Mouse (Mus musculus) liver, embryonic 15.5 days (tissue): ENCODE data around the gene Zfp941. TPM values are rescaled to one million over a fixed set of nuclear protein-coding genes. Genes with fewer than 3 reads are reported as not detected.

Experiments used
- ATAC-seq: fragments of 200-750 bp; cut with Nextera tagmentation; 2 replicates; pipeline ENCODE4 v1.8.0; 2017; ENCODE audit warnings: moderate number of reproducible peaks, mild to moderate bottlenecking, moderate library complexity; ENCODE audit not compliant: insufficient read depth
- H3K27ac ChIP-seq: fragments of 300-500 bp; sonication (generic); replicated peaks from 2 replicates; pipeline ENCODE4 v1.5.1; 2015; ENCODE audit warnings: mild to moderate bottlenecking, inconsistent platforms
- H3K27me3 ChIP-seq: fragments of 300-500 bp; sonication (generic); 2 replicates; pipeline ENCODE4 v1.6.1; 2015; ENCODE audit warnings: mild to moderate bottlenecking, inconsistent platforms
- H3K36me3 ChIP-seq: fragments of 300-500 bp; sonication (generic); replicated peaks from 2 replicates; pipeline ENCODE4 v1.6.1; 2015; ENCODE audit warnings: moderate library complexity, mild to moderate bottlenecking, inconsistent platforms
- H3K4me1 ChIP-seq: fragments of 300-500 bp; sonication (generic); replicated peaks from 2 replicates; pipeline ENCODE4 v1.6.1; 2015; ENCODE audit warnings: inconsistent platforms
- H3K4me2 ChIP-seq: fragments of 300-500 bp; sonication (generic); 2 replicates; pipeline ENCODE4 v1.6.1; 2015; ENCODE audit warnings: moderate library complexity, mild to moderate bottlenecking, inconsistent platforms
- H3K4me3 ChIP-seq: fragments of 300-500 bp; sonication (generic); replicated peaks from 2 replicates; pipeline ENCODE4 v1.5.1; 2015; ENCODE audit warnings: mild to moderate bottlenecking, inconsistent platforms
- H3K9ac ChIP-seq: fragments of 300-500 bp; sonication (generic); 2 replicates; pipeline ENCODE4 v1.6.1; 2015; ENCODE audit warnings: moderate library complexity, mild to moderate bottlenecking, inconsistent platforms
- H3K9me3 ChIP-seq: fragments of 300-500 bp; sonication (generic); replicated peaks from 2 replicates; pipeline ENCODE4 v1.6.1; 2016; ENCODE audit warnings: inconsistent platforms
- WGBS: fragments of 180-500 bp; shearing (Covaris S2); methylation state at CpG from one replicate; pipeline ENCODE4 v1.1.7; 2015; ENCODE audit warnings: mixed read lengths; ENCODE audit not compliant: insufficient replicate concordance; 5-methylcytosine and 5-hydroxymethylcytosine counted together
- polyA plus RNA-seq: library from polyadenylated mRNA; unstranded; fragments of >200 nt; fragmentation: Nextera tagmentation; extraction: Ambion mirVana; gene quantifications from 2 replicates; pipeline ENCODE4 v1.2.1, GENCODE M21; 2015

Gene Zfp941
- polyA plus RNA-seq, 1 experiment from 2014 or later = 0.20 TPM

DNA sequence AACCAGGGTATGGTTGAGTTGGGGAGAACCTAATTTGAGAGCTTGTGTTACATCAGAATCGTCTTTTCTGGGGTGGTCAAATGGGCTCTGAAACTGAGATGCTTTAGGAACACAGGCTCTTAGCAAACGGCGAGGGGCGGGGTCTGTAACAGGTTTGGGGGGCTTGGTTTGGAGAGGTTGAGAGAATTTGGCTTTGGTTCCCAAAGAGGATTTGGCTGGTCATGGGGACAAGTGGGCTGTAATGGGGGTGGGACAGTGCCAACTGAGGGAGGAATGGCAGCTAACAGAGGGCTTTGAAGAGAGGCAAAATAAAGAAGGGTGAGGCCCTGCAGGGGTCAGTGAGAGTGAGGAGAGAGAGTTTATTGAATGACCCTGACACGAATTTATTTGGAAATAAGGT lies 17.6 kb upstream of the Zfp941 start:
- Histone ChIP-seq H3K4me1 (peaks cover 7% of the 10 kb centered on the region; the same call in 1 of the 2 replicates), H3K4me3 (no peak overlapping the region), H3K9me3 (no peaks in the 10 kb centered on the region), H3K27ac (no peak overlapping the region), H3K4me2 (no peak overlapping the region), H3K36me3 (no peaks in the 10 kb centered on the region), H3K9ac (no peak overlapping the region), H3K27me3 (peaks cover 51% of the 10 kb centered on the region)
- no peak for ATAC-seq
- WGBS = 50% methylated on average over 5 of the region's 5 CpGs

DNA sequence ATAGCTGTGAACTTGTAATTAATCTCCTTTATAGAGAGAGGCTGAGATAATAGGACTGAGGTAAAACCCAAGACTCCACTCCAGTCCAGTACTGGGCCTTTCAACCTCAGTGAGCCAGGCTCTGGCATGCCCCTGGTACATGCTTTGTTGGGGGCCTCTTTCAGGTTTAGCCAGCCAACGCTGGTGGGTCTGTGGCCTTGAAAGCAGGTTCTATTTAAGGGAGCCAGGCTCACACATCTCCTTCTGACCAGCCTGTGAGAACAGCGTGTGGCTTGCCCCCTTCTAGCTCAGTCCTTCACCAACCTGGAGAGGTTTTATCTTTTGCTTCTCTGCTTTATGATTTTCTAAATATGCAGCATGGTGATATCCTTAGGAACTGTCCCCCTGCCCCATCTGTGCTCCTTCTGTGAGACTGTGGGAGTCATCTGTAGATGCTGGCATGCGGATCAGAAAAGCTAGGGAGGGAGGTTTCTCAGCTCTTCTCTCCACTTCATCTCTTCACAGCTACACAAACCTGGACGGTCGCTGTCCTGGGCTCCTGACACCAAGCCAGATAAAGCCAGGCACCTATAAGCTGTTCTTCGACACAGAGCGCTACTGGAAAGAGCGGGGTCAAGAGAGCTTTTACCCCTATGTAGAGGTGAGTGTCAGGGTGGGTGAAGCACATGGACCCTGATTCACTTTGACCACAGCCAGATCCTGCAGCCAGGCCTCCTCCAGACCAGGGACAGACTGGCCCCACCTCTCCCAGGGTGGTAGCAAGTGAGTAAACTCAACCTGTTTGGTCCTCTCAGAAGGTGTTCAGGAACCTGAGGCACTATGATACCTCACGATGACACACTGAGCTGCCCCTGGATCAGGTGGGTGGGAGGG lies 14.5 kb upstream of the Zfp941 start:
- no peak overlapping the region for H3K4me2 ChIP-seq
- H3K36me3 ChIP-seq = no peaks in the 10 kb centered on the region
- H3K9ac ChIP-seq = no peak overlapping the region
- H3K4me3 ChIP-seq = no peak overlapping the region
- WGBS = 70% methylated on average over 9 of the region's 9 CpGs
- H3K27ac ChIP-seq = no peak overlapping the region
- no peaks in the 10 kb centered on the region for H3K9me3 ChIP-seq
- peaks cover 35% of the 10 kb centered on the region for H3K27me3 ChIP-seq
- H3K4me1 ChIP-seq = peaks cover 7% of the 10 kb centered on the region; the same call in 1 of the 2 replicates
- ATAC-seq = no peak

DNA sequence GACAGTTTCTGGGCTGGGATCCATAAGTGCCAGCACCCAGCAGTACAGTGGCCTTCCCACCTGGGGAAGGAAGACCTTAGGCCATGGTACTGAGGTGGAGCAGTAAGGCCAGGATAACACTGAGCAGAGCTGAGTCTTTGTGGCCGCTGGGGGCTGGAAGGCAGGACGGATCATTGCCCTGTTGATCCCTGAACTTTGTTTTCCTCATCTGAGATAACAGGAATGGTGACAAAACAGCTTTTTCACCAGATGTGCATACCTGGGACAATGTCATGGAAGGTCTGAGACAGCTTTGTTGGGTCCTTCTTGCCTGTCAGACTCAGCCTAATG lies 13.7 kb upstream of the Zfp941 start:
- 60% methylated on average over 2 of the region's 2 CpGs for WGBS
- no peak overlapping the region for H3K9ac ChIP-seq

DNA sequence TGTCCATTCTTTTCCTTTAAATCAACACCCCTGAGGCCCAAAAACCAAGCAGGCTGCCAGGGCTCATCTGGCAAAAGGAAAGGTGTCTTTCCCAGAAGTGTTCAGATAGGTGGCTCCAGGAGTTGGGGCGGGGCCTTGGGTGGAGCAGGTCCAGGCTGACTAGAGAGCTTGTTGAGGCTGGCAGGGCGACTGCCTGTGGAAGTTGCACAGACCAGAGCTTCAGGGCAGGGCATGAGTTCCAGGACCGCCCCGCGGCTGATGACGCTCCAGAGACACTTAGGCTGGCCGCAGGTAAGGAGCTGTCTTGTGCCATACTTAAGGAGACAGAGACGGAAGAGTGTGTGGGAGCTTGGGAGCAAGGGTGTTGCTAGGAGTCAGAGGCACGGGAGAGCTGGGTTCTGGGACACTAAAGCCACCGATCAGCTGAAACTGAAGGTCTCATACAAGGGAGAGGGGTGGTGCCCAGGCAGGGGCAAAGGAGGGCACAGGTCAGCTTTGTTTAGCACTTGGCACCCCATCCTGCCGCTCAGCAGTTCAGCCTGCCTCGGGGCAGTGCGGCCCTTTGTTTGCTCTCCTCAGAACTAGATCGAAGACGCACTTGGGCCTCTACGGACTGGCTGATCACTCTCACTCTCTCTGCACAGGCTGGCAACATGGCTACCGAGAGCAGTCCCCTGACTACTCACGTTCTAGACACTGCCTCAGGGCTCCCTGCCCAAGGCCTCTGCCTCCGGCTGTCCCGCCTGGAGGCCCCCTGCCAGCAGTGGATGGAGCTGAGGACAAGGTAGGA lies 13.2 kb upstream of the Zfp941 start, which contains the start of gene Urah:
Gene Urah (plus strand): TSS at position 51 of the 790 bp plus-strand sequence.
- Histone ChIP-seq H3K27ac (no peak within 1 kb of the TSS; the same call in 1 of the 2 replicates), H3K27me3 (peaks cover 22% of the 10 kb centered on the region; the same call in 1 of the 2 replicates), H3K4me3 (peak within 1 kb of the TSS; percentile 24), H3K36me3 (no peaks in the 10 kb centered on the region), H3K4me1 (0 out of 2 replicates have a peak, but pooled peaks cover 7% of the 10 kb centered on the region), H3K9ac (no peak within 1 kb of the TSS), H3K4me2 (peak within 1 kb of the TSS; percentile 50), H3K9me3 (no peaks in the 10 kb centered on the region)
- 51% methylated on average over 20 of the region's 20 CpGs for WGBS
- ATAC-seq = peak; percentile 46

More for the DNA sequence above, 13.7 kb upstream of the Zfp941 start:
- Histone ChIP-seq H3K9me3 (no peaks in the 10 kb centered on the region), H3K36me3 (no peaks in the 10 kb centered on the region), H3K4me3 (peak overlapping the region; percentile 24), H3K4me1 (0 out of 2 replicates have a peak, but pooled peaks cover 7% of the 10 kb centered on the region), H3K27ac (no peak overlapping the region; the same call in 1 of the 2 replicates), H3K27me3 (peaks cover 28% of the 10 kb centered on the region; the same call in 1 of the 2 replicates), H3K4me2 (peak overlapping the region; percentile 50)
- ATAC-seq = peak; percentile 16; the same call in 1 of the 2 replicates

DNA sequence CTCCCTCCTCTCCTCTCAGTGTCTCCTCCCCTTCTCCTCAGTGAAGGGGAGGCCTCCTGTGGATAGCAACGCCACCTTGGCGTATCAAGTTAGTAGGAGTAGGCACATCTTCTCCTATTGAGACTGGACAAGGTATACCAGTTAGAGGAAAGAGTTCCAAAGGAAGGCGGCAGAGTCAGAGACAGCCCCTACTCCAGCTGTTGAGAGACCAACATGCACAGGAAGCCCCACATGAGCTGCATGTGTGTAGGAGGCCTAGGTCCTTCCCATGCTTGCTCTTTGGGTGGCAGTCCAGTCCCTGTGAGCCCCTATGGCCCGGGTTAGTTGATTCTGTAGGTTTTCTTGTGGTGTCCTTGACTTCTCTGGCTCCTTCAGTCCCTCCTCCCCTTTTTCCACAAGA lies 11.4 kb upstream of the Zfp941 start:
- peaks cover 10% of the 10 kb centered on the region; the same call in 1 of the 2 replicates for H3K27me3 ChIP-seq
- H3K36me3 ChIP-seq = no peaks in the 10 kb centered on the region
- H3K9me3 ChIP-seq = no peaks in the 10 kb centered on the region
- no peak overlapping the region for H3K9ac ChIP-seq
- no peak overlapping the region for H3K27ac ChIP-seq
- H3K4me3 ChIP-seq = no peak overlapping the region
- H3K4me2 ChIP-seq = no peak overlapping the region
- 69% methylated on average over 4 of the region's 4 CpGs for WGBS
- no peak for ATAC-seq
- H3K4me1 ChIP-seq = 0 out of 2 replicates have a peak, but pooled peaks cover 7% of the 10 kb centered on the region

DNA sequence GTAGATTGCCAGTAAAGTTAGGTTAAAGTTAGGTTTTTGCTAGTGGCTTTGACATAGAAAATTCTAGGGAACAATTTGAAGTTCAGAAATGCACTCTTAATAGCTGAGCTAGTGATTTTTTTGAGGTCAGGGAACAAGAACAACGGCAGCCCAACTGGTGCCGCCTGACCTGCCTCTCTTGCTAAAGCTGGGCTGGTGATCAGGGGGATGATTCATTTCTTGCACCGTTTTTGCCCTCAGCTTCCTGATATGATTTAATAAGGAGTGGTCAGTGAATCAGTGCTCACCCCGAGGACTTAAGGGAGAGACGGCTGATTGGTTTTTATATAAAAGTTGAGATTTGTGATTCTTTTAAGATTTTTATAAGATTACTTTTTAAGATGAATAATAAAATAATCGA lies 9.5 kb upstream of the Zfp941 start:
- no peak overlapping the region for H3K9ac ChIP-seq
- H3K27me3 ChIP-seq = peaks cover 7% of the 10 kb centered on the region
- H3K4me2 ChIP-seq = no peak overlapping the region
- 0 out of 2 replicates have a peak, but pooled peaks cover 7% of the 10 kb centered on the region for H3K4me1 ChIP-seq
- ATAC-seq = no peak
- no peak overlapping the region for H3K4me3 ChIP-seq
- no peaks in the 10 kb centered on the region for H3K9me3 ChIP-seq
- WGBS = 45% methylated on average over 6 of the region's 6 CpGs
- no peaks in the 10 kb centered on the region for H3K36me3 ChIP-seq
- no peak overlapping the region for H3K27ac ChIP-seq

DNA sequence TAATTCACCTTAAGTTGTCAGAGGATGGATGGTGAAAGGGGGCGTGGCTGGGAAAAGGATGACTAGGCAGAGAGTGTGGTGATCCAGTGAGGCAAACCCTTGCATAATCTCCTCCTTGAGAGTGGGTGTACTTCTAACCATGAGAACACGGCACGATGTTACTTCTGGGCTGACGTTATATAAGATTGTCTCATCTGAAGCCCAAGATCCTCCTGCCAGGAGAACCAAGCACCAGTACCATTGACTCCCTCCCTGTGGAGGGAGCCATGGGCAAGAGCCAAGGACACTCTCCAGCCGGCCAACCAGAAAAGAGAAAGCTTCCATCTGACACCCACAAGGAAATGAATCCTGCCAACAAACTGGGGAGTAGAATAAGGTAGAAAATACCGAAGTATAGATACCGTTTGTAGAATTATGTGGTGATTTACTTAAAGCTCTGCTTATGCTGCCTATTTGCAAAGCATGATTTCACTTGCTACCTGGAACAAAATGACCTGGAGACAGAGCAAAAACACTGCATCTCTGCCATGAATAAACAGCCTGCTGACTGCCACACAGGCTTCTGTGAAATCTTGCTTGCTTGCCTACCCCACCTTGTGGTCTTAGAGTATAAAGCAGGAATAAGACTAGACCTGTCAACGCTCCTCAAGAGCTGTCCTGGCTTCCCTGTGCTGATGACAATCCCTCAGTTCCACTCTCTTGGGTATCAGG lies 6.3 kb upstream of the Zfp941 start:
- no peak overlapping the region for H3K27ac ChIP-seq
- peaks cover 7% of the 10 kb centered on the region for H3K27me3 ChIP-seq
- no peak overlapping the region for H3K4me2 ChIP-seq
- H3K9ac ChIP-seq = no peak overlapping the region
- H3K4me3 ChIP-seq = no peak overlapping the region
- 17% methylated on average over 8 of the region's 8 CpGs for WGBS
- no peaks in the 10 kb centered on the region for H3K36me3 ChIP-seq
- no peaks in the 10 kb centered on the region for H3K9me3 ChIP-seq
- no peaks in the 10 kb centered on the region for H3K4me1 ChIP-seq
- no peak for ATAC-seq

- H3K27ac ChIP-seq = no peak overlapping the region
- no peak for ATAC-seq
- no peaks in the 10 kb centered on the region for H3K36me3 ChIP-seq
- peaks cover 8% of the 10 kb centered on the region for H3K4me1 ChIP-seq
- no peak overlapping the region for H3K9ac ChIP-seq
- no peaks in the 10 kb centered on the region for H3K9me3 ChIP-seq
- no peak overlapping the region for H3K4me2 ChIP-seq
- 75% methylated on average over 4 of the region's 4 CpGs for WGBS
- peaks cover 10% of the 10 kb centered on the region; the same call in 1 of the 2 replicates for H3K27me3 ChIP-seq
- no peak overlapping the region for H3K4me3 ChIP-seq
Measured at GRCm38 (mm10) chr7:140822731-140823130, 753 bp upstream of the Zfp941 start.

- ATAC-seq = no peak
- no peaks in the 10 kb centered on the region for H3K36me3 ChIP-seq
- no peaks in the 10 kb centered on the region for H3K9me3 ChIP-seq
- H3K4me2 ChIP-seq = peak overlapping the region; percentile 66
- peak overlapping the region; percentile 44 for H3K4me3 ChIP-seq
- H3K27me3 ChIP-seq = peaks cover 10% of the 10 kb centered on the region; the same call in 1 of the 2 replicates
- H3K27ac ChIP-seq = no peak overlapping the region
- H3K9ac ChIP-seq = no peak overlapping the region
- H3K4me1 ChIP-seq = peaks cover 8% of the 10 kb centered on the region
- WGBS = 54% methylated on average over 5 of the region's 5 CpGs
Measured at GRCm38 (mm10) chr7:140821305-140821652, 699 bp downstream of the Zfp941 start.

DNA sequence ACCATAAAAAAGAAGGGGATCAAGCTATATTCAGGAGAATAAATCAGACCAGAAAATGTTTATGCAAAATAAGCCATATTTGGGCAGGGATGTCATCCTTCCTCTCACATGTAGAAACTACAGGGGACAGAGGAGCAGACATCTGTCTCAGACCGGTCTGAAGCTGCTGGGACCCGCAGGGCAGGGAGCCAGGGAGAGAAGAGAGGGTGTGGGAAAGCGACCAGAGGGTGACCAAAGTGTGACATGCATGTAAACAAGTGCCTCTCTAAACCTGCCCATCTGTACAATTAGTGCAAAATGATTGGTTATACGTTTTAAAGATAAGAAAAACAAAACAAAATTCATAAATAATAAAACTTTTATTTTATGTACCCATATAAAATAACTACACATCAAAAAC lies 1.8 kb downstream of the Zfp941 start:
- Histone ChIP-seq H3K27me3 (peaks cover 10% of the 10 kb centered on the region; the same call in 1 of the 2 replicates), H3K9me3 (no peaks in the 10 kb centered on the region), H3K4me1 (peaks cover 8% of the 10 kb centered on the region), H3K36me3 (no peaks in the 10 kb centered on the region), H3K9ac (no peak overlapping the region), H3K4me3 (no peak overlapping the region), H3K27ac (no peak overlapping the region), H3K4me2 (no peak overlapping the region)
- no peak for ATAC-seq
- 56% methylated on average over 4 of the region's 4 CpGs for WGBS
